ENCODE assay signal across 9 mouse cellular contexts in genomic region chr10:62111207-62111576, GRCm38 (mm10). TPM values are rescaled to one million over a fixed set of nuclear protein-coding genes. Genes with fewer than 3 reads are reported as not detected.
DNase-seq lines count a peak whose midpoint lies in the region; ATAC-seq and TF ChIP-seq lines count a peak whose summit lies in the region.
"Had no signal": no experiment of that assay in that cellular context is flagged by ENCODE, and none has a peak within 500 bp of the region (broad histone marks: within the 10 kb centered on the region; RNA-seq: fewer than 3 reads in every experiment).

No protein-coding gene starts in this region.

- TF ChIP-seq CTCF in heart, adult 2 months (IDR thresholded peaks at IDR 0.05): no peak
- no peak for TF ChIP-seq CTCF in testis, adult 2 months (IDR thresholded peaks at IDR 0.05; ENCODE audit: control insufficient read depth, insufficient read depth, insufficient replicate concordance, low read depth, low read length)

- peak overlapping the region; percentile 77 for H3K4me3 ChIP-seq in heart, adult 2 months
- H3K4me3 ChIP-seq in testis, adult 2 months (ENCODE audit: control insufficient read depth, low read depth, low read length): peak overlapping the region; percentile 84
- H3K4me3 ChIP-seq in limb, embryonic 10.5 days: peak overlapping the region; percentile 78
- peak overlapping the region; percentile 79 for H3K4me3 ChIP-seq in neural tube, embryonic 14.5 days (ENCODE audit: low read depth, low read length)

- no peak for TF ChIP-seq EP300 in heart, adult 2 months (IDR thresholded peaks at IDR 0.05; ENCODE audit: insufficient read depth, low read depth, low read length)

- peak overlapping the region; percentile 93 for H3K4me2 ChIP-seq in neural tube, embryonic 14.5 days (ENCODE audit: low read depth, low read length)

- no peak overlapping the region for H3K9ac ChIP-seq in heart, adult 2 months (ENCODE audit: low read depth, low read length)
- no peak overlapping the region for H3K9ac ChIP-seq in neural tube, embryonic 14.5 days (replicated peaks; ENCODE audit: low read depth, low read length)

- no peaks in the 10 kb centered on the region for H3K4me1 ChIP-seq in heart, adult 2 months (ENCODE audit: control insufficient read depth, insufficient read depth, low read length)
- H3K4me1 ChIP-seq in testis, adult 2 months (ENCODE audit: control insufficient read depth, insufficient read depth, low read length): peaks cover 9% of the 10 kb centered on the region
- peaks cover 13% of the 10 kb centered on the region for H3K4me1 ChIP-seq in limb, embryonic 10.5 days
- peaks cover 12% of the 10 kb centered on the region; the same call in 1 of the 2 replicates for H3K4me1 ChIP-seq in neural tube, embryonic 14.5 days (ENCODE audit: control insufficient read depth, insufficient read depth, low read length)

- intact Hi-C loops in heart, adult 2 months (cut with DNase I): no loop called here

- no peak overlapping the region for H3K27ac ChIP-seq in heart, adult 2 months
- H3K27ac ChIP-seq in testis, adult 2 months (ENCODE audit: control insufficient read depth, insufficient read depth, low read depth, low read length): no peak overlapping the region
- no peak overlapping the region for H3K27ac ChIP-seq in limb, embryonic 10.5 days
- no peak overlapping the region for H3K27ac ChIP-seq in neural tube, embryonic 14.5 days (ENCODE audit: low read depth, low read length)

- TF ChIP-seq POLR2A in heart, adult 2 months (IDR thresholded peaks at IDR 0.05; ENCODE audit: insufficient read depth, low read depth, low read length): no peak
- no peak for TF ChIP-seq POLR2A in testis, adult 2 months (IDR thresholded peaks at IDR 0.05; ENCODE audit: control insufficient read depth, low read depth, low read length)

- H3K79me2 ChIP-seq in heart, adult 2 months (replicated peaks; ENCODE audit: control insufficient read depth, insufficient read depth, low read length): no peaks in the 10 kb centered on the region

- DNase-seq in heart, adult 2 months: no peak
- DNase-seq in heart, postnatal 4 days: no peak
- DNase-seq in testis, postnatal 14 days (ENCODE audit: low spot score): no peak
- DNase-seq in limb, embryonic 10.5 days (ENCODE audit: low spot score): no peak
- DNase-seq in spleen, adult 18-20 months: no peak

- no peaks in the 10 kb centered on the region for H3K36me3 ChIP-seq in heart, adult 2 months (ENCODE audit: control insufficient read depth, insufficient read depth, low read length)
- H3K36me3 ChIP-seq in testis, adult 2 months (ENCODE audit: control insufficient read depth, insufficient read depth, low read length): no peaks in the 10 kb centered on the region
- no peaks in the 10 kb centered on the region for H3K36me3 ChIP-seq in limb, embryonic 10.5 days
- H3K36me3 ChIP-seq in neural tube, embryonic 14.5 days (ENCODE audit: control insufficient read depth, insufficient read depth, low read length): no peaks in the 10 kb centered on the region; the same call in 1 of the 2 replicates

- H3K27me3 ChIP-seq in heart, adult 2 months (ENCODE audit: control insufficient read depth, insufficient read depth, low read length): peaks cover 4% of the 10 kb centered on the region
- no peaks in the 10 kb centered on the region for H3K27me3 ChIP-seq in testis, adult 2 months (ENCODE audit: control insufficient read depth, insufficient read depth, low read length)
- H3K27me3 ChIP-seq in limb, embryonic 10.5 days (ENCODE audit: low read depth, poor library complexity, severe bottlenecking): peaks cover 64% of the 10 kb centered on the region
- peaks cover 6% of the 10 kb centered on the region; the same call in 1 of the 2 replicates for H3K27me3 ChIP-seq in neural tube, embryonic 14.5 days (ENCODE audit: control insufficient read depth, insufficient read depth, low read length)

- ATAC-seq in neural tube, embryonic 14.5 days (ENCODE audit: low read depth): no peak; the same call in 1 of the 2 replicates
- no peak for ATAC-seq in megakaryocyte progenitor cell, adult 5-6 weeks (replicated peaks; ENCODE audit: poor library complexity)

- no peaks in the 10 kb centered on the region for H3K9me3 ChIP-seq in limb, embryonic 10.5 days (replicated peaks)
- H3K9me3 ChIP-seq in neural tube, embryonic 14.5 days (ENCODE audit: control insufficient read depth, low read length): no peaks in the 10 kb centered on the region

- WGBS in heart, adult 2 months: 43% methylated on average over 6 of the region's 6 CpGs
- 47% methylated on average over 6 of the region's 6 CpGs for WGBS in limb, embryonic 10.5 days
- WGBS in neural tube, embryonic 14.5 days: 42% methylated on average over 6 of the region's 6 CpGs

RNA-seq across cellular contexts. Expression of gene Neurog3, which starts 21.7 kb away (rescaled TPM):
- not detected for total RNA-seq in heart, adult 2 months (2021)
- polyA plus RNA-seq in heart, adult 2 months (2012; rRNA removed): not detected in 2 replicates
- not detected for total RNA-seq in heart, postnatal 4 days (2021)
- 0.79 and 0.87 TPM in 2 replicates for polyA plus RNA-seq in testis, adult 2 months (2012; rRNA removed)
- polyA plus RNA-seq in limb, embryonic 10.5 days (2016; fragmentation: Nextera tagmentation; extraction: Ambion mirVana): not detected in 2 replicates
- 0.16 and 0.68 TPM in 2 replicates for polyA plus RNA-seq in neural tube, embryonic 14.5 days (2014; fragmentation: Nextera tagmentation; extraction: Ambion mirVana)
- total RNA-seq in megakaryocyte progenitor cell, adult 5-6 weeks (2015): not detected in 2 replicates
- not detected in 2 replicates for total RNA-seq in megakaryocyte progenitor cell, adult 5-6 weeks (2017)
- polyA plus RNA-seq: C2C12 had no signal

RNA-seq across cellular contexts. Expression of gene Fam241b, which starts 32.5 kb away (rescaled TPM):
- 1 to 10 TPM; 3.0 to 3.2 TPM for total RNA-seq in heart, adult 2 months (2021)
- polyA plus RNA-seq in heart, adult 2 months (2012; rRNA removed): 2.5 and 3.3 TPM in 2 replicates
- under 1 TPM; 0.70 to 0.86 TPM for total RNA-seq in heart, postnatal 4 days (2021)
- polyA plus RNA-seq in testis, adult 2 months (2012; rRNA removed): 5.3 and 6.1 TPM in 2 replicates
- polyA plus RNA-seq in limb, embryonic 10.5 days (2016; fragmentation: Nextera tagmentation; extraction: Ambion mirVana): 9.0 and 12.6 TPM in 2 replicates
- 32.5 and 44.7 TPM in 2 replicates for polyA plus RNA-seq in neural tube, embryonic 14.5 days (2014; fragmentation: Nextera tagmentation; extraction: Ambion mirVana)
- not detected in 2 replicates for total RNA-seq in megakaryocyte progenitor cell, adult 5-6 weeks (2015)
- not detected in 2 replicates for total RNA-seq in megakaryocyte progenitor cell, adult 5-6 weeks (2017)
